Mouse (Mus musculus): Measurements from ENCODE around the gene Baz1b. TPM values are rescaled to one million over a fixed set of nuclear protein-coding genes. Genes with fewer than 3 reads are reported as not detected.

Baz1b gene
- polyA plus RNA-seq, 1 experiment from 2014 or later = 37.2 TPM

DNA sequence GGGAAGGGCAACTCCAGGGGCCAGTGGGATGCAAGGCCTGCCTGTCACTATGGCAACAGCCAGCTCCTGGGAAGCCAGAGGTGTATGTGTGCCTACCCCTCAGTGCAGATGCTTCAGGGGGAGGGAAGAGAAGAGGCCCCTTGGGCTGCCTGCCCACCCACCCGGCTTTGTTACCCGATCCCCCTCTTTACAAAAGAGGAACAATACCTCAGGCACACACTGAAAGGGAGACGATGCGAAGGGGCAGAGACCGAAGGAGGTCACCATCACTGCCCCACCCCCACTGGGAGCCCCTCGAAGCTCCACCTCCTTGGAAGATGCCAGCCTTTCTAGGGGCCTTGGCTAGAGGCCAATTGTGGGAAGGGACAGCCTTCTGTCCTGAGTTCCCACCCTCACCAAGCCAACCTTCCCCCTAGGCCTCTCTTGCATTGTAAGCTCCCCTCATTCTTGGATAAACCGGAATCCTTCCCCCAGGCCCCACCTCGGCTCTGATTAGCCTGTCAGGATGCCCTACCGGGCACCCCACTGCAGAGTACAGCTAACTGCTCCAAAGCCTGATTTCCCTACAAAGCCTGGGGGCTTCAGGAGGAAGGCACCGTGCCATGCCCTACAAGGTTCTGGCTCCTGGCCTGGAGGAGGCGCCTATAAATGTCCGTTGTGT, 66.8 kb downstream of the Baz1b start:
- Histone ChIP-seq H3K27me3 (replicated peaks) (peaks cover 18% of the 10 kb centered on the region), H3K9ac (no peak overlapping the region), H3K4me3 (no peak overlapping the region), H3K27ac (ENCODE audit: poor library complexity, severe bottlenecking) (no peak overlapping the region), H3K4me2 (no peak overlapping the region), H3K4me1 (replicated peaks) (peaks cover 34% of the 10 kb centered on the region), H3K9me3 (replicated peaks) (peaks cover 5% of the 10 kb centered on the region), H3K36me3 (no peaks in the 10 kb centered on the region)
- no peak for ATAC-seq (ENCODE audit: insufficient number of reproducible peaks, low FRiP score)
- WGBS = 21% methylated on average over 12 of the region's 12 CpGs

DNA sequence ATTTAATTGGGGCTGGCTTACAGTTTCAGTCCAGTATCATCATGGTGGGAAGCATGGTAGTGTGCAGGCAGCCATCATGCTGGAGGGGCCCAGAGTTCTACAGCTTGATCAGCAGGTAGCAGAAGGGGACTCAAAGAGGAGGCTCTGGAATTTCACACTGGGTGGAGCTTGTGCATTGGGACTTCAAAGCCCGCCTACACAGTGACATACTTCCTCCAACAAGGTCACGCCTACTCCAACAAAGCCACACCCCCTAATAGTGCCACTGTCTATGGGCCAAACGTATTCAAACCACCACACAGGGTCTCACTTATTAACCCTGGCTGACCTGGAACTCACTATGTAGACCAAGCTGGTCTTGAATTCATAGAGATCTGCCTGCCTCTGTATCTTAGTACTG, 69.1 kb downstream of the Baz1b start:
- Histone ChIP-seq H3K27me3 (replicated peaks) (no peaks in the 10 kb centered on the region), H3K4me1 (replicated peaks) (peaks cover 16% of the 10 kb centered on the region), H3K4me3 (no peak overlapping the region), H3K9ac (no peak overlapping the region), H3K4me2 (no peak overlapping the region), H3K9me3 (replicated peaks) (peaks cover 5% of the 10 kb centered on the region), H3K27ac (ENCODE audit: poor library complexity, severe bottlenecking) (no peak overlapping the region), H3K36me3 (no peaks in the 10 kb centered on the region)
- WGBS = 83% methylated on average over 3 of the region's 3 CpGs
- ATAC-seq (ENCODE audit: insufficient number of reproducible peaks, low FRiP score) = no peak

DNA sequence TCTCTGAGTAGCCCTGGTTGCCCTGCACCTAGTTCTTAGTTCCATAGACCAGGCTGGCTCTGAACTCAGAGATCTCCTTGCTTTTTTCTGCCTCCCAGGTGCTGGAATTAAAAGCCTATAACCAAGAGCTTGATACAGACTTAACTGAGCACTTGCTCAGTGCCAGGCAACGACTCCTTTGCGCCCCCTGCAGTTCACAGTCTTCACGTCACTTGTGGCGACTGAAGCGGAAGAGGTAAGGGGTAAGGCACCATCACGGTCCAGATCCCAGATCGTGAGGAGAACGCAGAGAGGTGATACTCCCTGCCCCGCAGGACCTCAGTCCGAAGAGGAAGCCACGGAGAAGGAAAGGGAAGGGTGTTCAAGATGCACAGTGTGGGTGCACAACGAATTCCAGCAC, 70.5 kb downstream of the Baz1b start:
- Histone ChIP-seq H3K36me3 (no peaks in the 10 kb centered on the region), H3K4me1 (replicated peaks) (peaks cover 16% of the 10 kb centered on the region), H3K27ac (ENCODE audit: poor library complexity, severe bottlenecking) (no peak overlapping the region), H3K4me2 (no peak overlapping the region), H3K4me3 (no peak overlapping the region), H3K27me3 (replicated peaks) (no peaks in the 10 kb centered on the region), H3K9me3 (replicated peaks) (peaks cover 5% of the 10 kb centered on the region), H3K9ac (no peak overlapping the region)
- no peak for ATAC-seq (ENCODE audit: insufficient number of reproducible peaks, low FRiP score)
- 74% methylated on average over 12 of the region's 12 CpGs for WGBS

DNA sequence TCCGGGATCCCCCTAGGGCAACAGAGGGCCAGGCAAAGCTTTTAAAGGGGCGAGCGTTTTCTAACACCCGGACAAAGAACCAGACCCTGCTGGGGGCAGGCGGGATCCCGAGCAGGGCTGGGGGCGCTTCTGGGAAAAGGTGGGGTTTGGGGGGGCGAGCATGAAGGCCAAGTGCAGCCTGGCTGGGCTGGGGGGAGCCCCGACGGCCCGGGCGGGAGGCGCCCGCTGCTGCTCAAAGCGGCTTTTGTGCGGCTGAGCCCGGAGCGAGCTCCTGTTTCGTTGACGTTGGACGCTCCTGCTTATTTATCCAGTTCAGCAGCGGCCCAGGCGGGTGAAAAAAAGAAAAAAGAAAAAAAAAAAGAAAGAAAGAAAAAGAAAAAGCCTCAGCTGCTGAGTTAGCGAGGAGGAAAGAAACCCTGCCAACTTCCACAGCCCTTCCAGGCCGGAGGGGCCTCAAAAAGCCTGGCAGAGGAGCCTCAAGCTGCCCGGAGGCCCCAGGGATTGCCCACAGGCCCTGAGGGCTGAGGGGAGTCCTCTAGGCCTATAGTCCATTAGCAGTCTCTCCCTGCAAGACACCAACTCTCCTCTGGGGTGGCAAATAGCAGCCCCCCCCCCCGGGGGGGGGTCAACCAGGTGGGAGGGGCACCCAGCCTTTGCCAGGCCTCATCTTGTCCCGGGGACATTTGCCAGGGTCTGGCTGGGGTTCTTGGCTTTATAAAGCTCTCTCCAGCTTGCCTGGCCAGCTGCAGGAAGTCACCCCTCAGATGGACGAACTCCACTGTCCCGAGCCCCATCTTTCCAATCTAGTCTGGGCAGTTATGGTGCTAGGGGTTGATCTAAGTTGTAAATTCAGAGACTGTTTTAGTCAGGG, 71.5 kb downstream of the Baz1b start:
- H3K9ac ChIP-seq = peak overlapping the region; percentile 60
- H3K4me1 ChIP-seq (replicated peaks) = peaks cover 15% of the 10 kb centered on the region
- peaks cover 5% of the 10 kb centered on the region for H3K9me3 ChIP-seq (replicated peaks)
- ATAC-seq (ENCODE audit: insufficient number of reproducible peaks, low FRiP score) = no peak
- H3K4me3 ChIP-seq = peak overlapping the region; percentile 17; the same call in 1 of the 2 replicates
- H3K27ac ChIP-seq (ENCODE audit: poor library complexity, severe bottlenecking) = peak overlapping the region; percentile 70
- H3K36me3 ChIP-seq = no peaks in the 10 kb centered on the region
- H3K27me3 ChIP-seq (replicated peaks) = no peaks in the 10 kb centered on the region
- H3K4me2 ChIP-seq = peak overlapping the region; percentile 56
- WGBS = 32% methylated on average over 30 of the region's 30 CpGs

DNA sequence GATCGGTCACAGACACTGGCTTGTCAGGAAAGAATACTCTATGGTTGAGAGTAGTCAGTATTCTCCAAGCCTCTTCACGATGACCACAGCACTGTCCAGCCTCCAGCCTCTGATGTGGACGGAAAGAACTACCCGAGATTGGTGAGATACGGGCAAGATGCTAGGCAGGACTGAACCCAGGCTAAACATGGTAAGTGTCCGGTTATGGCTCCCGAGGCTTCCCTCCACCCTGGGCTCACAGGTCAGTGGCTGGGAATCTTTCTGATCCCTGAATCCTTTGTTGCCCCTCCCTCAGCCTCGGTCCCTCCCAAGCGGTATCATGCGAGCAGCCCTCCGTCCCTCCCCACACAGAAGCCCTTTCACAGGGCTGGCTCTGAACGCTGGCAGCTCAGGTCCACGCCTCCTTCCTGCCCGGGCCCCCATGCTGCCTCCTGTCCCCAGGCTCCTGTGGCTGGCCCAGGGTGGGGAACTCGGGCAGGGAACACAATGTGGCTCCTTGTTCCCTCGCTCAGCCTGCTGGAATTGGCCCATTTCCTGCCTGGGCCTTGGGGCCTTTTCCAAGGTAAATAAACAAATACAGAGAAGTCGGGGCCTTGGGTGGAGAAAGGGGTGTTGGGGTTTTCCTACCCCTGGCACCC, 76.9 kb downstream of the Baz1b start:
- H3K9ac ChIP-seq = peak overlapping the region; percentile 49
- no peaks in the 10 kb centered on the region for H3K27me3 ChIP-seq (replicated peaks)
- peak overlapping the region; percentile 61 for H3K27ac ChIP-seq (ENCODE audit: poor library complexity, severe bottlenecking)
- WGBS = 11% methylated on average over 17 of the region's 17 CpGs
- H3K4me1 ChIP-seq (replicated peaks) = peaks cover 16% of the 10 kb centered on the region
- peak overlapping the region; percentile 54 for H3K4me2 ChIP-seq
- peak overlapping the region; percentile 6; the same call in 1 of the 2 replicates for H3K4me3 ChIP-seq
- peak; percentile 90 for ATAC-seq (ENCODE audit: insufficient number of reproducible peaks, low FRiP score)
- H3K9me3 ChIP-seq (replicated peaks) = no peaks in the 10 kb centered on the region
- no peaks in the 10 kb centered on the region for H3K36me3 ChIP-seq

DNA sequence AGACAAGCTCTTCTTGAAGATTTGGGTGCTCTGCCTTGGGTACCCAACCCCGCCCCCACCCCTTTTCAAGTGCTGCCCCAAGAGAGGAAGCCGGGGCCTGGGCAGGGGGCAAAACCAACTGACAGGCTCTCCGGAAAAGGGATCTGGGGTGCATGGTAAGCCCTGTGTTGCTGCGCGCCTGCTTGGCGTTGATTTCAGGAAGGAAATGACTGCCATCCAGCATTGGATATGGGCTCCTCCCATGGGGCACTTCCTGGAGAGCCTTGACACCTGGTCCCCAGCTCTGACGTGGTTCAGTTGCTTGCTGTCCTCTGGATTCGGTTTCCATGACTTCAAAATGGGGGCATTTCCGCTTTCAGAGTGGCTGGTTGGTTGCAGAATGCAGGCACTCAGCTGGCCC, 77.5 kb downstream of the Baz1b start:
- Histone ChIP-seq H3K27me3 (replicated peaks) (no peaks in the 10 kb centered on the region), H3K9ac (no peak overlapping the region), H3K36me3 (no peaks in the 10 kb centered on the region), H3K27ac (ENCODE audit: poor library complexity, severe bottlenecking) (peak overlapping the region; percentile 61), H3K4me2 (peak overlapping the region; percentile 54), H3K4me1 (replicated peaks) (peaks cover 22% of the 10 kb centered on the region), H3K9me3 (replicated peaks) (no peaks in the 10 kb centered on the region), H3K4me3 (no peak overlapping the region)
- WGBS = 43% methylated on average over 9 of the region's 9 CpGs
- peak; percentile 61 for ATAC-seq (ENCODE audit: insufficient number of reproducible peaks, low FRiP score)

DNA sequence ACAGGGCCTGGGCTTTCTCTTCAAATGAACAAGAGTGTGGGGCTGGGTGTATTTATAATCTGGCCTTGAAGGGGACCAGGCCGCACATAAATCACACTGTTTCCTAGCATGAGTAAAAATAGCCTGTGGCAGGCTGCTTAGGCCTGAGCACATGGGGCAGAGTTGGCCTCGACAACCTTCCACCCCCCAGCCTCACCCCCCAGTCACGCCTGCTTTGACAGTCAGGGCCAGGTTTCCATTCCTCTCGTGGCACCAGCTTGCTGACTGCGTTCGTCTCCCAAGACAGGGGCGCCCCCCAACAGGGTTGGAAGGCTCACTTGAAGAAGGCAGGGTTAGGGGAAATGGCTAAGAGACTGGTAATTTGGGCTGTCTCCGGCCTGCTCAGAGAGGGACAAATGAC, 82.4 kb downstream of the Baz1b start:
- H3K4me2 ChIP-seq = no peak overlapping the region
- 57% methylated on average over 8 of the region's 8 CpGs for WGBS
- no peaks in the 10 kb centered on the region for H3K9me3 ChIP-seq (replicated peaks)
- H3K4me1 ChIP-seq (replicated peaks) = peaks cover 20% of the 10 kb centered on the region
- no peaks in the 10 kb centered on the region for H3K27me3 ChIP-seq (replicated peaks)
- H3K4me3 ChIP-seq = no peak overlapping the region
- no peak overlapping the region for H3K9ac ChIP-seq
- no peaks in the 10 kb centered on the region for H3K36me3 ChIP-seq
- H3K27ac ChIP-seq (ENCODE audit: poor library complexity, severe bottlenecking) = 0 out of 2 replicates have a peak overlapping the region, but pooled peaks have one; percentile 1
- ATAC-seq (ENCODE audit: insufficient number of reproducible peaks, low FRiP score) = no peak

DNA sequence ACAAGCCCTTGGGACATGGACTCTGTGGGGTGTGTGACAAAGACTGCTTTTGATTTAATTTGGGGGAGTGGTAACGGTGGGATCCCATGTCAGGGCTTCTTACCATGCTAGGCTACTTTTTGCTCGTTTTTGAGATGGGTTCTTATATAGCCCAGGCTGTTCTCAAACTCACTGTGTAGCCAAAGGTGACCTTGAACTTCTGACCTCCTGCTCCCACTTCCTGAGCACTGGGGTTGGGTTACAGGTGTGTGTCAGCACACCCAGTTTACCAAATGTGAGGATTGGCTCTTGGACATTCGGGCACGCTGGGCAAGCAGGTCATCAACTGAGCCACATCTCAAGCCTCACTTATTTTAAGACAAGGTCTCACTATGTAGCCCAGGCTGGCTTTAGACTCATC, 83.3 kb downstream of the Baz1b start:
- no peak for ATAC-seq (ENCODE audit: insufficient number of reproducible peaks, low FRiP score)
- H3K27me3 ChIP-seq (replicated peaks) = no peaks in the 10 kb centered on the region
- no peak overlapping the region for H3K27ac ChIP-seq (ENCODE audit: poor library complexity, severe bottlenecking)
- peaks cover 25% of the 10 kb centered on the region for H3K4me1 ChIP-seq (replicated peaks)
- H3K4me3 ChIP-seq = no peak overlapping the region
- no peaks in the 10 kb centered on the region for H3K36me3 ChIP-seq
- H3K9ac ChIP-seq = no peak overlapping the region
- no peaks in the 10 kb centered on the region for H3K9me3 ChIP-seq (replicated peaks)
- no peak overlapping the region for H3K4me2 ChIP-seq
- WGBS = 75% methylated on average over 4 of the region's 4 CpGs

DNA sequence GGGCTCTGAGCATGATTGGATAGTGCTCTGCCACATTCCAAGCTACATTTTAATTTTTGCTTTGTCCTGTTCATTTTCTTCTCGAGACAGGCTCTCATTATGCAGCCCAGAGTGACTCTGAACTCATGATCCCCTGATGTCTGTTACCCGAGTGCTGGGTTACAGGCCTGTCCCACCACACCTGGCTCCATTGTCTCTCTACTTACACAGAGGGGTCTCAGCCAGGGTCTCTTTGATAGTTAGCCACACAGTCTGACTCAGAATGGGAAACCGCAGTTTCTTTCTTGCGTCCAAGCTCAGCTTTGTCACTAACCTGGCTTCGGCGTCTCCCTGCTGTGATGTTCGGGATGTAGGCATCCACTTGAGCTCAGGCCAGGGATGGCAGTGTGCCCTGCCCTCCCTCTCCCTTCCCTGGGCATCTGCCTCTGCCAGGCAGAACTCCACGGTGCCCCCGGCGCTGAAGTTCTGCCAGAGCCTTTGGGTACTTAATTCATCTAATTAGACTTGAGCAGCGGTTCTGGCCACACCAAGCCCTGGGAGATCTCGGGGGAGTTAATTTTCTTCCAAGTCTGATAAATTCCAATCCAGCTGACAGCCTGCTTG, 84.6 kb downstream of the Baz1b start:
- WGBS = 77% methylated on average over 12 of the region's 12 CpGs
- no peak for ATAC-seq (ENCODE audit: insufficient number of reproducible peaks, low FRiP score)
- no peaks in the 10 kb centered on the region for H3K36me3 ChIP-seq
- no peak overlapping the region for H3K4me2 ChIP-seq
- H3K4me1 ChIP-seq (replicated peaks) = peaks cover 31% of the 10 kb centered on the region
- H3K9me3 ChIP-seq (replicated peaks) = no peaks in the 10 kb centered on the region
- H3K9ac ChIP-seq = no peak overlapping the region
- H3K4me3 ChIP-seq = no peak overlapping the region
- no peak overlapping the region for H3K27ac ChIP-seq (ENCODE audit: poor library complexity, severe bottlenecking)
- no peaks in the 10 kb centered on the region for H3K27me3 ChIP-seq (replicated peaks)

DNA sequence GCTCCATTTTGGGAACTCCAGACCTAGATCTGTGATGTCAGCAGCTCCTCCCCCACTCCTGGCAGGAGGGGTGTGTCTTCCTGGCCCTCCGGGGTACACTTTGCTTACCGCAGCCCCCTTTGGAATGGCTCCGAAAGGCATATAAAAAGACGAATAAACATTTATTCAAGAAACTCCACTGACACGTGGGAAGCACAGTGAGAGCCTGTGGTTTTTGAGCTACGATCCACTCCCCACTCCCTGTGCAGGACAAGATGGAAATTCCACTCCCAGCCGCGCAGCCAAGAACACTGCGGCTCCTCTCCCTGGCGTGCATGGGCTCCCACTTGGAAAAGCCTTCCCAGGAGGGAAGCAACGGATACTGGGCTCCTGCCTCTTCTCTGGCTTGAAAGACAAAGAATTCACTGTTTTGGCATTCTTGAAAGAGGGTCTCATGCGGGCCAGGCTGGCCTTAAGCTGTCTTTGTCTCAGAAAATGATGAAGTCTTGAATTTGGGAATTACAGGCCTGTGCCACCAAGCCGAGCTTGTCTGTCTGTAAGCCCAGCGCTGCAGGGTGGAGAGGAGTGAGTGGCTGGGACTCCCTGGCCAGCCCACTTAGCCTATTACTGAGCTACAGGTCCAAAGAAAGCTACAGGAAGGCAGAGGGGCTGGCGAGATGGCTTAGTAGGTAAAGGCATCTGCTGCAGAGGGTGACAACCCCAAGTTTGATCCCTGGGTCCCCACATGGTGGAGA, 87.8 kb downstream of the Baz1b start:
- Histone ChIP-seq H3K4me3 (peak overlapping the region; percentile 1; the same call in 1 of the 2 replicates), H3K9ac (no peak overlapping the region), H3K27ac (ENCODE audit: poor library complexity, severe bottlenecking) (peak overlapping the region; percentile 3; the same call in 1 of the 2 replicates), H3K27me3 (replicated peaks) (no peaks in the 10 kb centered on the region), H3K4me2 (peak overlapping the region; percentile 46), H3K9me3 (replicated peaks) (no peaks in the 10 kb centered on the region), H3K4me1 (replicated peaks) (peaks cover 25% of the 10 kb centered on the region), H3K36me3 (no peaks in the 10 kb centered on the region)
- ATAC-seq (ENCODE audit: insufficient number of reproducible peaks, low FRiP score) = no peak
- 17% methylated on average over 15 of the region's 15 CpGs for WGBS

Measured in heart, embryonic 12.5 days (tissue).